Comparison of ENCODE assay signal across 8 mouse cellular contexts in genomic region chr1:162738472-162738871, GRCm38 (mm10). TPM values are rescaled to one million over a fixed set of nuclear protein-coding genes. Genes with fewer than 3 reads are reported as not detected.
DNase-seq lines count a peak whose midpoint lies in the region; ATAC-seq and TF ChIP-seq lines count a peak whose summit lies in the region.

No protein-coding gene starts in this region.

- H3K27me3 ChIP-seq in ES-Bruce4 (ENCODE audit: control insufficient read depth, insufficient read depth, low read length, poor library complexity, severe bottlenecking): no peaks in the 10 kb centered on the region
- H3K27me3 ChIP-seq in hindbrain, embryonic 12.5 days: no peaks in the 10 kb centered on the region

- no peak for TF ChIP-seq POLR2A in ES-Bruce4 (IDR thresholded peaks at IDR 0.05; ENCODE audit: insufficient read depth, low read length)

- H3K36me3 ChIP-seq in ES-Bruce4 (ENCODE audit: control insufficient read depth, insufficient read depth, low read length, poor library complexity, severe bottlenecking): peaks cover 18% of the 10 kb centered on the region
- 0 out of 2 replicates have a peak, but pooled peaks cover 2% of the 10 kb centered on the region for H3K36me3 ChIP-seq in hindbrain, embryonic 12.5 days

- H3K9ac ChIP-seq in ES-Bruce4 (ENCODE audit: low read depth, poor library complexity, severe bottlenecking): peak overlapping the region; percentile 91
- peak overlapping the region; percentile 99; the same call in 1 of the 2 replicates for H3K9ac ChIP-seq in hindbrain, embryonic 12.5 days

- H3K9me3 ChIP-seq in ES-Bruce4 (replicated peaks; ENCODE audit: control insufficient read depth, insufficient read depth, low read length, poor library complexity, severe bottlenecking): no peaks in the 10 kb centered on the region
- H3K9me3 ChIP-seq in hindbrain, embryonic 12.5 days (replicated peaks): no peaks in the 10 kb centered on the region

- TF ChIP-seq CTCF in ES-Bruce4 (IDR thresholded peaks at IDR 0.05; ENCODE audit: low read depth, low read length): no peak

- 56% methylated on average over 2 of the region's 2 CpGs for WGBS in hindbrain, embryonic 12.5 days

- ATAC-seq in hindbrain, embryonic 12.5 days (ENCODE audit: low FRiP score): no peak
- ATAC-seq in monocyte, adult 5-6 weeks (replicated peaks; ENCODE audit: insufficient number of reproducible peaks, low FRiP score, low TSS enrichment, poor library complexity, severe bottlenecking): no peak

- DNase-seq in CD4-positive, CD25-positive, alpha-beta regulatory T cell, adult 2 months (ENCODE audit: low read depth, low spot score): peak; percentile 43
- DNase-seq in lung, postnatal 10 days: peak; percentile 30
- no peak for DNase-seq in right cerebral cortex, postnatal 4 days
- DNase-seq in natural killer cell, adult 2 months (ENCODE audit: low spot score in 2 of 2): no peak
- no peak for DNase-seq in kidney, postnatal 14 days

- TF ChIP-seq EP300 in ES-Bruce4 (IDR thresholded peaks at IDR 0.05; ENCODE audit: insufficient read depth, low read depth, low read length): no peak

- no peaks in the 10 kb centered on the region for H3K4me1 ChIP-seq in ES-Bruce4 (ENCODE audit: control insufficient read depth, insufficient read depth, low read length)
- peaks cover 17% of the 10 kb centered on the region for H3K4me1 ChIP-seq in hindbrain, embryonic 12.5 days

- peak overlapping the region; percentile 63 for H3K4me2 ChIP-seq in hindbrain, embryonic 12.5 days (replicated peaks)

- H3K27ac ChIP-seq in ES-Bruce4 (ENCODE audit: insufficient read depth, low read length): no peak overlapping the region
- no peak overlapping the region for H3K27ac ChIP-seq in hindbrain, embryonic 12.5 days

- H3K4me3 ChIP-seq in ES-Bruce4 (ENCODE audit: low read depth, low read length): peak overlapping the region; percentile 44
- peak overlapping the region; percentile 99 for H3K4me3 ChIP-seq in hindbrain, embryonic 12.5 days

RNA-seq across cellular contexts. Expression of gene Prrc2c, which starts 1.9 kb away (rescaled TPM):
- 354 and 366 TPM in 2 replicates for polyA plus RNA-seq in ES-Bruce4 (2011; ENCODE audit: insufficient read depth, insufficient read length, low read depth, missing spikeins)
- 163 and 180 TPM in 2 replicates for polyA plus RNA-seq in hindbrain, embryonic 12.5 days (2016; fragmentation: Nextera tagmentation; extraction: Ambion mirVana)
- 113 to 222 TPM (median 142 TPM) in 3 replicates for total RNA-seq in monocyte, adult 5-6 weeks (2017)

Comparison
In these comparisons a context has a peak if more than half of its experiments do, and no peak if none do; other contexts are left out.
1. DNase-seq: peak in CD4-positive, CD25-positive, alpha-beta regulatory T cell, adult 2 months (single experiment) and lung, postnatal 10 days (single experiment); none in right cerebral cortex, postnatal 4 days (single experiment), natural killer cell, adult 2 months (0 of 2) and kidney, postnatal 14 days (single experiment).